Mouse (Mus musculus) skeletal muscle tissue, adult 2 months (tissue): ENCODE data around the gene Tnip3.

ENCODE experiments used
- DNase-seq: peaks from one replicate; pipeline ENCODE4 v3.0.0-alpha.2; 2012; ENCODE audit warnings: low read depth, low spot score

The Tnip3 gene

DNA sequence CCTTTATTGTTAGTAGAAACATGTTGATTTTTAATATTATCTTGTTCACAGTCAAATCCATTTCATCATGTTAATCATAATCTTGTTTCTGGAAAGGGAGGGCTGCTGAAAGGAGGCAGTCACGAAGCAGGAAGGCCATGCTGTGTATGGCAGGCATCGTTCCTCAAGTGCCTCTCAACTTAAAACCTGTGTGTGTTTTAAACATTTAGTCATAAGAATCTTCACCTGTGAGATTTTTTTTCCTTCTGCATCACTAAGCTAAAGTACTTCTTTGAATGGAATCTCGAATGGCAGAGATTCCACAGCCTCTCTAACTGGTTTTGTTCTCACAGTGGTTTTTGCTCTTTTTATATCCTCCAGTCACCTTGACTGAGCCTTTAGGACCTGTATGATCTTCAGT lies 121.3 kb downstream of the Tnip3 start:
- DNase-seq: no peak

DNA sequence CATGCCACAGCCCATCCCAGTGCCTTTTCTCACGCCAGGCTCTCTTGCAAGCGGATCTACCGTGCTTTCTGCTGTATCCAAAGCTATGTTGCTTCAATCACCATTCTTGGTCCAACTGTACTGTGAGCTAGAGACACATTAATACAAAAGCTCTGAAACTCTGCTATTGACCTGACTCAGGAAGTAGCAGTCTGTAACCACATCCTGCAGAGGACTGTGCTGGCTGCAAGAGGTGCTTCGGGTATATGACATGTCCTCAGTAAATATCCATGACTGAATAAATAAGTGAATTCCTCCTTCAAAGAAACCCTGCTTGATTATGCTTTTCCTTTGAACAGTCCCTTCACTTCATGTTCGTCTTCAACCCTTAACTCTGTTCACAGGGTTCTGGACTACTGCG lies 122.6 kb downstream of the Tnip3 start:
- no peak for DNase-seq

DNA sequence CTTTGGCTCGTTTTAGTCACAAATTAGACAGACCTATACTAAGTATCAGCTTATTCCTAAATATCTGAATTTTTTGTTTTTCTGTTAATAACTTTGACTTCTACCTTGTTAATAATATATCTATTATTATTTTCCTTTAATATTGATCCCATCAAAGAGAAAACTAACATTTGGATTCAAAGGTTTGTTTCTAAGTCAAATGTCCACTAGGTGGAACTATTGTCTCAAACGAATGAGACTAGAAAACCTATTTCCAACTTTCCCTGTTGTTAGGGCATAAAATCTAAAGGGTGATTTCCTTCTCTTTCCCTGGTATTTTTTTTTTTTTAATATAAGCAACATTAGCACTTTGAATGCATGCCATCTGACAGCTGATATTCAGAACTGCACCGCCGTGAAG lies 126.3 kb downstream of the Tnip3 start:
- DNase-seq: no peak

GRCm38 (mm10) chr6:65661272-65661671 lies 136.2 kb downstream of the Tnip3 start:
- DNase-seq: no peak

DNA sequence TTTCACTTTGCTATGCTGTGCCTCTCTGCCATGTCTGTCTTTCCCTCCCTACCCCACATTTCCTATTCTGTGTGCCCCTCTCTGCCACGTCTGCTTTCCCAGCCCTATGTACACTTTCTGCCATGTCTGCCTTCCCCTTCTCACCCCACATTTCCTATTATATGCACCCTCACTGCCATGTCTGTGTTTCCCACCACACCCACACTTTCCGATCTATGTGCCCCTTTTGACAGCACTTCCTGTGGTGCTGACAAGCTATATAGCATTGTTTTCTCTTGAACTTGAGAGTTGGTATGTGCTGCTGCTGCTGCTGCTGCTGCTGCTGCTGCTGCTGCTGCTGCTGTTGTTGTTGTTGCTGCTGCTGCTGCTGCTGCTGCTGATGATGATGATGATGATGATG lies 136.9 kb downstream of the Tnip3 start:
- DNase-seq: no peak

DNA sequence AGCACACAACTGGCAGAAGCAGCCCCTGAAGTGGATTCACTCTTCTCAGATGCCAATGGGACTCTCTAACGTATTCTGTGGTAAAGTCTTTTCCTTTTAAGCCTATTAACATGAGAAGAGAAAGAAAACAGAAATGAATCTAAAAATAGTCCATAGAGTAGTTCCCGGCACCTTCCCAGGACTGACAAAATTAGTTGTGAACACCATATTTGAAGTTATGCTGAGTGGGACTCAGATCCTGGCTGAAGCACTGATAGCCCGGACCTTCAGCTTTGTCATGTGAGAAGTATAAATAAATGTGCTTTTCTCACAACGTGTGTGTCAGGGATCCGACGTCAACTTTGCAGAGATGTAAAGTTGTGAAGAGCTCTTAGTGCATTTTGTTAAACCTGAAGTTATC lies 138.9 kb downstream of the Tnip3 start:
- no peak for DNase-seq

DNA sequence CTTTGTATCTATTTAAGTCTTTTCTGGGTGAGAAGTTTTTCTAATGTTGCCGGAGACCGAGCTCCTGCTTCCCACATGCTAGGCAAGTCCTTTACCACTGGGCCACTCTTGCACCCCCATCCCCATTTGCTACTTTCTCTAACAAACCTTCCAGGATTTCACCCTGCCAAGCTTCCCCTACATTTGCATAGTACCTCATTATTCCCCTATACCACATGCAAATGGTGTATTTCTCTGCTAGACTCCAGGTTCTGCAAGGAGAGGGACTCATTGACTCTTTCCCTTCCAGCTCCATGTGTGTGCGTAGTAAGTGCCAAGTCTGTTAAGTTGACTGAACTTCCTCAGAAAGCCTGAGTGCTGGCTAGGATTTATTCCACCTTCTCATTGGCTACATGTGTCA lies 141.2 kb downstream of the Tnip3 start:
- no peak for DNase-seq

GRCm38 (mm10) chr6:65669971-65670370 lies 144.9 kb downstream of the Tnip3 start:
- no peak for DNase-seq

GRCm38 (mm10) chr6:65670981-65671411 lies 145.9 kb downstream of the Tnip3 start:
- DNase-seq: no peak

GRCm38 (mm10) chr6:65671451-65671850 lies 146.3 kb downstream of the Tnip3 start, which contains the start of gene Ndnf:
TSS of gene Ndnf (plus strand) at chr6:65671590.
- peak; percentile 37 for DNase-seq

DNA sequence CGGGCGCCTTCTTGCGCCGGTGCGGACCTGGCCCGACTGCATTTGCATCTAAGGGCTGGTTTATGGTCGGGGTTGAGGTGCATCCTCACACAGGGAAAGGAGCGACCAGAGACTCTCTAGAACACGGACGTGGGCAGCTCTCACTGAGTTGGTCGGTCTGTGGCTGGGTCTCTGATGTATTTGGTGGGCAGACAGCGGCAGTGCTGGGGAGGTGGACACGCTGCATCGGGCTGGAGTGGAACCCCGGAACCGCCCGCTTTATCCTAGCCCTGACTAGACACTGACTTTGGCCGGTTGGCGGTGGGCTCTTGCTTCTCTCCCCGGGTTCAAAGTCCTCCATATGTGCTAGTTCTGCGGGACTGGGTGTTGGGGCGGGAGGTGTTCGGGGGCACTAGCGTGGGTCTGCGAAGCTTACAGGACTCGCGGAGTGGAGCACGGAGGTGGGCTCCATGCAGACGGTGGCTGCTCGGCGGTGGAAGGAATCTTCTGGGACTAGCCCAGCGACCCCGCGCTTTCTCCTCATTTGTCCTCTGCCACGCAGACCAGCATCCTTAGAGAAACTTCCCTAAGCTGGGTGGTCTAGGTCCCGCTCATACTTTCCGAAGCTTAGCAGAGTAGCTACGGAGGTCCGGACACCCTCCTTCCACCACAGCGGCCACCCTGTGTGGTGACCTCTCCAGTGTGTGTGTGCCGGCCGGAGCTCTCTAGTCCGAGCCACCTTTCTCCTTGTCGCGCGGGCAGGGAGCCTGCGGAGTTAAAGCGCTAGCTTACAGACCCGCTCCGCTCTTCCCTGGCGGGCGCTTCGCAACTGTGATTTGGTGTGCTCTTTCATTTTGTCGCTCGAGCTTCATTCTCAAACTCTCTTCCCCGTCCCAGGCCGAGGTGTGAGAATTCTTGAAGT lies 147.3 kb downstream of the Tnip3 start:
- no peak for DNase-seq
